Mouse (Mus musculus): ENCODE results near the gene Tas2r126. TPM values are rescaled to one million over a fixed set of nuclear protein-coding genes. Genes with fewer than 3 reads are reported as not detected.

The Tas2r126 gene
- total RNA-seq, 2 experiments from 2014 or later: not detected

GRCm38 (mm10) chr6:42476235-42476634, 41.9 kb downstream of the Tas2r126 start, which contains the start of gene Olfr457:
Olfr457 (minus strand) TSS chr6:42476335.
- no peak for DNase-seq (ENCODE audit: low spot score in 2 of 2)
- intact Hi-C loops (cut with DNase I): no loop called here

GRCm38 (mm10) chr6:42484633-42485032, 50.3 kb downstream of the Tas2r126 start:
- intact Hi-C loops (cut with DNase I): no loop called here
- DNase-seq (ENCODE audit: low spot score in 2 of 2): no peak

Other genes with a start within 250 kb of the Tas2r126 start
- not detected for gene Tas2r144, start 219.2 kb upstream of the Tas2r126 start, total RNA-seq (2021)
- gene Gstk1, start 188.6 kb upstream of the Tas2r126 start, total RNA-seq (2021): 10 to 100 TPM; 11.3 to 11.6 TPM
- not detected for gene Tmem139, start 172.6 kb upstream of the Tas2r126 start, total RNA-seq (2021)
- 10 to 100 TPM; 19.3 to 30.2 TPM for gene Casp2, start 169.6 kb upstream of the Tas2r126 start, total RNA-seq (2021)
- 1 to 10 TPM; 2.4 to 6.2 TPM for gene Clcn1, start 147.8 kb upstream of the Tas2r126 start, total RNA-seq (2021)
- gene Fam131b, start 109.9 kb upstream of the Tas2r126 start, total RNA-seq (2021): 100 to 1,000 TPM; 112 to 133 TPM
- gene Zyx, start 84.9 kb upstream of the Tas2r126 start, total RNA-seq (2021): 10 to 100 TPM; 49.4 to 60.8 TPM
- gene Epha1, start 61.3 kb upstream of the Tas2r126 start, total RNA-seq (2021): under 1 TPM; 0.18 to 0.30 TPM
- gene Tas2r143, start 34.3 kb upstream of the Tas2r126 start, total RNA-seq (2021): under 1 TPM in 1 of 2 experiments, not detected in 1; 0.48 TPM
- not detected for gene Tas2r135, start 29.1 kb upstream of the Tas2r126 start, total RNA-seq (2021)
- not detected for gene Olfr458, start 30.7 kb downstream of the Tas2r126 start, total RNA-seq (2021)
- gene Olfr457, start 41.8 kb downstream of the Tas2r126 start, total RNA-seq (2021): not detected
- not detected for gene Olfr456, start 52.7 kb downstream of the Tas2r126 start, total RNA-seq (2021)
- not detected for gene Olfr455, start 113.1 kb downstream of the Tas2r126 start, total RNA-seq (2021)
- not detected for gene Tcaf3, start 163.2 kb downstream of the Tas2r126 start, total RNA-seq (2021)
- gene Tcaf2, start 210.7 kb downstream of the Tas2r126 start, total RNA-seq (2021): under 1 TPM; 0.54 to 0.82 TPM